Mouse (Mus musculus) midbrain, embryonic 16.5 days (tissue): ENCODE data around the gene 1700037H04Rik. TPM values are rescaled to one million over a fixed set of nuclear protein-coding genes. Genes with fewer than 3 reads are reported as not detected.

Experiments used
- ATAC-seq: fragments of 200-750 bp; cut with Nextera tagmentation; 2 replicates; pipeline ENCODE4 v1.8.0; 2017; ENCODE audit warnings: moderate TSS enrichment
- H3K27ac ChIP-seq: fragments of 300-500 bp; sonication (generic); 2 replicates; pipeline ENCODE4 v1.5.1; 2014; ENCODE audit warnings: mild to moderate bottlenecking, low read length, mixed read lengths
- H3K27me3 ChIP-seq: fragments of 300-500 bp; sonication (generic); 2 replicates; pipeline ENCODE4 v1.6.1; 2014; ENCODE audit warnings: low read depth, low read length, mixed read lengths; ENCODE audit not compliant: control insufficient read depth, insufficient read depth
- H3K36me3 ChIP-seq: fragments of 300-500 bp; sonication (generic); 2 replicates; pipeline ENCODE4 v1.6.1; 2014; ENCODE audit warnings: mild to moderate bottlenecking, low read length, moderate library complexity, mixed read lengths; ENCODE audit not compliant: control insufficient read depth, insufficient read depth
- H3K4me1 ChIP-seq: fragments of 300-500 bp; sonication (generic); 2 replicates; pipeline ENCODE4 v1.6.1; 2014; ENCODE audit warnings: mild to moderate bottlenecking, low read length, mixed read lengths; ENCODE audit not compliant: control insufficient read depth, insufficient read depth
- H3K4me2 ChIP-seq: fragments of 300-500 bp; sonication (generic); 2 replicates; pipeline ENCODE4 v1.6.1; 2014; ENCODE audit warnings: mild to moderate bottlenecking, low read length, mixed read lengths
- H3K4me3 ChIP-seq: fragments of 300-500 bp; sonication (generic); 2 replicates; pipeline ENCODE4 v1.5.1; 2014; ENCODE audit warnings: low read depth, mild to moderate bottlenecking, low read length, moderate library complexity, mixed read lengths
- H3K9ac ChIP-seq: fragments of 300-500 bp; sonication (generic); 2 replicates; pipeline ENCODE4 v1.6.1; 2014; ENCODE audit warnings: low read depth, low read length, mixed read lengths
- H3K9me3 ChIP-seq: fragments of 300-500 bp; sonication (generic); replicated peaks from 2 replicates; pipeline ENCODE4 v1.6.1; 2014; ENCODE audit warnings: mild to moderate bottlenecking, low read length, mixed read lengths; ENCODE audit not compliant: control insufficient read depth, poor library complexity, severe bottlenecking
- WGBS: fragments of 180-500 bp; shearing (Covaris S2); extraction: QIAGEN DNeasy Blood & Tissue Kit; methylation state at CpG from one replicate; pipeline ENCODE4 v1.1.7; 2014; 5-methylcytosine and 5-hydroxymethylcytosine counted together
- polyA plus RNA-seq: library from polyadenylated mRNA; unstranded; fragments of >200 nt; fragmentation: Nextera tagmentation; extraction: Ambion mirVana; gene quantifications from 2 replicates; pipeline ENCODE4 v1.2.1, GENCODE M21; 2015

The 1700037H04Rik gene
- polyA plus RNA-seq, 1 experiment from 2014 or later, result 74.0 TPM

GRCm38 (mm10) chr2:131145121-131145520 lies 14.8 kb downstream of the 1700037H04Rik start:
- Histone ChIP-seq H3K4me3 (no peak overlapping the region), H3K9ac (no peak overlapping the region), H3K27ac (no peak overlapping the region), H3K36me3 (peaks cover 43% of the 10 kb centered on the region), H3K4me2 (no peak overlapping the region), H3K27me3 (no peaks in the 10 kb centered on the region), H3K4me1 (no peaks in the 10 kb centered on the region), H3K9me3 (no peaks in the 10 kb centered on the region)
- WGBS, result 76% methylated on average over 13 of the region's 13 CpGs
- ATAC-seq, result no peak

- Histone ChIP-seq H3K36me3 (peaks cover 33% of the 10 kb centered on the region), H3K27me3 (no peaks in the 10 kb centered on the region), H3K27ac (no peak overlapping the region), H3K4me3 (no peak overlapping the region), H3K9me3 (no peaks in the 10 kb centered on the region), H3K4me1 (no peaks in the 10 kb centered on the region), H3K4me2 (no peak overlapping the region), H3K9ac (no peak overlapping the region)
- 70% methylated on average over 22 of the region's 22 CpGs for WGBS
- ATAC-seq, result no peak
Measured at GRCm38 (mm10) chr2:131143007-131143780, 16.7 kb downstream of the 1700037H04Rik start.

DNA sequence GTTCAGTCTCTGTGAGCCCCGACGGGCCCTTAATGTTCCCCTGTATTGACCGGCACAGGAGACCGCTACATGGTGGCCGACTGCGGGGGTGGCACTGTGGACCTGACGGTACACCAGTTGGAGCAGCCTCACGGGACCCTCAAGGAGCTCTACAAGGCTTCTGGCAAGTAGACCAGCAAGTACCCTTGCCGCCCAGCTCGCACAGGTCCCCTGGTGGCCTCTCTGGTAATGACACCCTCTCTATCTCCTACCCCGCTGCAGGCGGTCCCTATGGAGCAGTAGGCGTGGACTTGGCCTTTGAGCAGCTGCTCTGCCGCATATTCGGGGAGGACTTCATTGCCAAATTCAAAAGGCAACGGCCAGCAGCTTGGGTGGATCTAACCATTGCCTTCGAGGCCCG lies 17.3 kb downstream of the 1700037H04Rik start:
- no peaks in the 10 kb centered on the region for H3K4me1 ChIP-seq
- peaks cover 28% of the 10 kb centered on the region for H3K36me3 ChIP-seq
- no peak overlapping the region for H3K4me3 ChIP-seq
- ATAC-seq, result 0 out of 2 replicates have a peak, but pooled peaks have one; percentile 13
- WGBS, result 34% methylated on average over 18 of the region's 18 CpGs
- H3K27me3 ChIP-seq, result no peaks in the 10 kb centered on the region
- H3K4me2 ChIP-seq, result no peak overlapping the region
- H3K9ac ChIP-seq, result no peak overlapping the region
- H3K27ac ChIP-seq, result no peak overlapping the region
- no peaks in the 10 kb centered on the region for H3K9me3 ChIP-seq

- H3K4me1 ChIP-seq, result no peaks in the 10 kb centered on the region
- H3K9me3 ChIP-seq, result no peaks in the 10 kb centered on the region
- 85% methylated on average over 8 of the region's 8 CpGs for WGBS
- no peak overlapping the region for H3K4me3 ChIP-seq
- H3K27me3 ChIP-seq, result no peaks in the 10 kb centered on the region
- ATAC-seq, result no peak
- no peak overlapping the region for H3K4me2 ChIP-seq
- H3K36me3 ChIP-seq, result peaks cover 18% of the 10 kb centered on the region
- no peak overlapping the region for H3K27ac ChIP-seq
- H3K9ac ChIP-seq, result no peak overlapping the region
Measured at GRCm38 (mm10) chr2:131141336-131141986, 18.4 kb downstream of the 1700037H04Rik start.

GRCm38 (mm10) chr2:131140533-131140905 lies 19.4 kb downstream of the 1700037H04Rik start:
- Histone ChIP-seq H3K27me3 (no peaks in the 10 kb centered on the region), H3K9ac (no peak overlapping the region), H3K4me2 (no peak overlapping the region), H3K27ac (no peak overlapping the region), H3K9me3 (no peaks in the 10 kb centered on the region), H3K4me3 (no peak overlapping the region), H3K4me1 (no peaks in the 10 kb centered on the region), H3K36me3 (peaks cover 13% of the 10 kb centered on the region)
- no peak for ATAC-seq
- WGBS, result 75% methylated on average over 5 of the region's 5 CpGs

GRCm38 (mm10) chr2:131139886-131140532 lies 19.9 kb downstream of the 1700037H04Rik start:
- H3K9ac ChIP-seq, result no peak overlapping the region
- H3K27ac ChIP-seq, result no peak overlapping the region
- peaks cover 13% of the 10 kb centered on the region for H3K36me3 ChIP-seq
- no peaks in the 10 kb centered on the region for H3K9me3 ChIP-seq
- H3K4me2 ChIP-seq, result no peak overlapping the region
- H3K27me3 ChIP-seq, result no peaks in the 10 kb centered on the region
- H3K4me1 ChIP-seq, result no peaks in the 10 kb centered on the region
- no peak for ATAC-seq
- WGBS, result 67% methylated on average over 5 of the region's 5 CpGs
- no peak overlapping the region for H3K4me3 ChIP-seq

GRCm38 (mm10) chr2:131139287-131139686 lies 20.6 kb downstream of the 1700037H04Rik start:
- Histone ChIP-seq H3K27me3 (no peaks in the 10 kb centered on the region), H3K27ac (no peak overlapping the region), H3K4me1 (no peaks in the 10 kb centered on the region), H3K4me3 (no peak overlapping the region), H3K9ac (no peak overlapping the region), H3K4me2 (no peak overlapping the region), H3K9me3 (no peaks in the 10 kb centered on the region), H3K36me3 (peaks cover 7% of the 10 kb centered on the region; the same call in 1 of the 2 replicates)
- 91% methylated on average over 5 of the region's 5 CpGs for WGBS
- no peak for ATAC-seq

- H3K9me3 ChIP-seq, result no peaks in the 10 kb centered on the region
- ATAC-seq, result no peak
- H3K27ac ChIP-seq, result no peak overlapping the region
- WGBS, result 90% methylated on average over 7 of the region's 7 CpGs
- 0 out of 2 replicates have a peak, but pooled peaks cover 5% of the 10 kb centered on the region for H3K36me3 ChIP-seq
- no peaks in the 10 kb centered on the region for H3K4me1 ChIP-seq
- no peaks in the 10 kb centered on the region for H3K27me3 ChIP-seq
- H3K4me2 ChIP-seq, result no peak overlapping the region
- no peak overlapping the region for H3K9ac ChIP-seq
- no peak overlapping the region for H3K4me3 ChIP-seq
Measured at GRCm38 (mm10) chr2:131138760-131139159, 21.1 kb downstream of the 1700037H04Rik start.

DNA sequence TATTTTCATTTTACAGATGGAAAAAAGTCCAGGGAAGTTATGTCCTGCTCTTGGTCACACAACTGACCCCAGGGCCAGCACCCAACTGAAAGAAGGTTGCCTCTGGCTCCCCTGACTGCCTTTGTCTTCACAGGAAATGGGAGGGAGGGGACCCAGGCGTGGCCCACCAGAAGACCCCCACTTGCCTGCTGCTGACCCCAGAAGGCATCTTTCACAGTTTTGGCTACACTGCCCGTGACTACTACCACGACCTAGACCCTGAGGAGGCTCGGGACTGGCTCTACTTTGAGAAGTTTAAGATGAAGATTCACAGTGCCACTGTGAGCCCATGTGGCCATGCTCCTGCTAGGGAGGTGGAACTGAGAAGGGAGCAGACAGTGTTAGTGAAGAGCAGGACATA lies 21.6 kb downstream of the 1700037H04Rik start:
- no peaks in the 10 kb centered on the region for H3K4me1 ChIP-seq
- no peak for ATAC-seq
- 93% methylated on average over 4 of the region's 4 CpGs for WGBS
- H3K4me2 ChIP-seq, result no peak overlapping the region
- no peak overlapping the region for H3K27ac ChIP-seq
- H3K9me3 ChIP-seq, result no peaks in the 10 kb centered on the region
- H3K36me3 ChIP-seq, result 0 out of 2 replicates have a peak, but pooled peaks cover under 1% of the 10 kb centered on the region
- no peak overlapping the region for H3K9ac ChIP-seq
- no peaks in the 10 kb centered on the region for H3K27me3 ChIP-seq
- no peak overlapping the region for H3K4me3 ChIP-seq
